Mouse (Mus musculus) brain, adult 10 weeks (tissue): Measurements from ENCODE around the gene Olfr881. TPM values are rescaled to one million over a fixed set of nuclear protein-coding genes. Genes with fewer than 3 reads are reported as not detected.

ENCODE experiments used
- polyA plus RNA-seq: library from polyadenylated mRNA; stranded (reverse); fragments of 350-450 nt; fragmentation: Illumina TruSeq; extraction: RNeasy Lipid Tissue Mini Kit (QIAGEN cat#74804); gene quantifications from one replicate; pipeline ENCODE4 v1.2.3, GENCODE M21; 2015; ENCODE audit warnings: low read depth, low replicate concordance

The Olfr881 gene
- polyA plus RNA-seq, result not detected

GRCm38 (mm10) chr9:37991525-37991924 is at the start of gene Olfr881:
Gene Olfr881 (plus strand): TSS chr9:37991825.

DNA sequence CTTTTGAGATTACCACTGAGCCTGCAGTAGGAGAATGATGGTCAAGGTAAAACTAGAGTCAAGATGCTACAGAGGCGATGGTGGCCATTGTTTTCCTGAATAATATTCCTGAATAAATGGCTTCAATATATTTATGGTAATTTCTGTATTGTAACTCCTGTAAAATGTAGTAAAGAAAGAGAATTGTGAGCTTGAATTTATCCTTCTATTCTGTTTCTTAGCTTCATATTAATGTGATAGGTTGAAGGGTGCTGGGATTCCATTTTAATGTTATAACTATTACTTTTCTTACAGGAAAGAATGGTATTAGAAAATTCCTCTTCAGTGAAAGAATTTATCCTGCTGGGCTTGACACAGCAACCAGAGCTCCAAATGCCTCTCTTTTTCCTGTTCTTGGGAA is 33.9 kb downstream of the Olfr881 start, which contains the start of gene Olfr883:
Gene Olfr883 (plus strand): TSS at position 301 of the 400 bp plus-strand sequence.

Other genes with a start within 250 kb of the Olfr881 start
- gene Olfr874, start 246.7 kb upstream of the Olfr881 start, polyA plus RNA-seq, result not detected
- gene Olfr875, start 220.0 kb upstream of the Olfr881 start, polyA plus RNA-seq, result not detected
- not detected for gene Olfr876, start 188.8 kb upstream of the Olfr881 start, polyA plus RNA-seq
- gene Olfr877, start 137.6 kb upstream of the Olfr881 start, polyA plus RNA-seq, result not detected
- gene Olfr145, start 95.1 kb upstream of the Olfr881 start, polyA plus RNA-seq, result not detected
- gene Olfr878, start 74.0 kb upstream of the Olfr881 start, polyA plus RNA-seq, result not detected
- gene Olfr883, start 34.0 kb downstream of the Olfr881 start, polyA plus RNA-seq, result not detected
- not detected for gene Olfr884, start 54.7 kb downstream of the Olfr881 start, polyA plus RNA-seq
- gene Olfr885, start 69.5 kb downstream of the Olfr881 start, polyA plus RNA-seq, result not detected
- not detected for gene Olfr887, start 92.2 kb downstream of the Olfr881 start, polyA plus RNA-seq
- not detected for gene Olfr888, start 116.3 kb downstream of the Olfr881 start, polyA plus RNA-seq
- not detected for gene Olfr889, start 123.4 kb downstream of the Olfr881 start, polyA plus RNA-seq
- not detected for gene Olfr890, start 150.7 kb downstream of the Olfr881 start, polyA plus RNA-seq
- gene Olfr891, start 189.0 kb downstream of the Olfr881 start, polyA plus RNA-seq, result not detected
- not detected for gene Olfr893, start 216.5 kb downstream of the Olfr881 start, polyA plus RNA-seq
- not detected for gene Olfr894, start 226.2 kb downstream of the Olfr881 start, polyA plus RNA-seq